Mouse (Mus musculus) heart, adult 8-10 months (tissue): ENCODE data around the gene Mrtfa. TPM values are rescaled to one million over a fixed set of nuclear protein-coding genes. Genes with fewer than 3 reads are reported as not detected.
A peak's percentile ranks its signal among the peaks of the same experiment; 100 is the strongest.
"Not testable (repeated sequence)": the region's sequence is repeated elsewhere in the genome, so short reads cannot be mapped to it uniquely, and the experiment has no call there.

Experiments used
- DNase-seq: peaks from one replicate; pipeline ENCODE4 v3.0.0; 2022; ENCODE audit warnings: low spot score
- total RNA-seq, 4 experiments: library from RNA; stranded (reverse); gene quantifications; 2 replicates each; pipeline ENCODE4 v1.2.4; 2022

The Mrtfa gene
- 1 to 10 TPM; 5.4 to 7.4 (median 6.7) TPM for total RNA-seq

DNA sequence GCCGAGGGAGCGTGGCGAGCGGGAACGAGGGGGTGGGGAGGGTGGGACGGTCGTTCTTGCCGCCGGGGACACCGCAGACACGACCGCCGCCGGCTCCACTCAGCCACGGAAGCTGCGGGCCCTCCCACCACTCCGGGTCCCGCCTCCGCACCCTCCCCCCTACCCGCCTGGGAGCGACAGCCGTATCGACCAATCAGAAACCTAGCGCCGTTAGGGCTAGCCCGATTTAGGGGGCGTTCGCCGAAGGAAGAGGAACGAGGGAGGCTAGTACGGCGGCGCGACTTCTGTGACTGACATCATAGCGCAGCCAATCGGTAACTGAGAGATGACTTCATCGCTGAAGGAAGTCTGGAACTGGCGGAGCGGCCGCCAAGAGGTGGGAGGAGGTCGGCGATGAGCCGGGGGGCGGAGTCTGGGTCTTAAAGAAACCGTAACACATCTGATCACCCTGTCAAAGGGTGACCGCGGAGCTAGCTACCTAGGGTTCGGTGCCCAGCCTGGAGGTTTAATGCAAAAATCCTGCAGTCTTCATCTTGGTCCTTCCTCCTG is at the start of gene Mrtfa:
Gene Mrtfa, minus strand, starts transcription at position 128 of the 549 bp plus-strand sequence.
- DNase-seq: peak; percentile 100

GRCm38 (mm10) chr15:81239794-81240343 is 49.3 kb upstream of the Mrtfa start:
- no peak for DNase-seq

- DNase-seq: no peak
Observed at GRCm38 (mm10) chr15:81239261-81239660, 48.7 kb upstream of the Mrtfa start.

- DNase-seq: no peak
Observed at GRCm38 (mm10) chr15:81237471-81237870, 46.9 kb upstream of the Mrtfa start.

GRCm38 (mm10) chr15:81236062-81236461 is 45.5 kb upstream of the Mrtfa start:
- no peak for DNase-seq

DNA sequence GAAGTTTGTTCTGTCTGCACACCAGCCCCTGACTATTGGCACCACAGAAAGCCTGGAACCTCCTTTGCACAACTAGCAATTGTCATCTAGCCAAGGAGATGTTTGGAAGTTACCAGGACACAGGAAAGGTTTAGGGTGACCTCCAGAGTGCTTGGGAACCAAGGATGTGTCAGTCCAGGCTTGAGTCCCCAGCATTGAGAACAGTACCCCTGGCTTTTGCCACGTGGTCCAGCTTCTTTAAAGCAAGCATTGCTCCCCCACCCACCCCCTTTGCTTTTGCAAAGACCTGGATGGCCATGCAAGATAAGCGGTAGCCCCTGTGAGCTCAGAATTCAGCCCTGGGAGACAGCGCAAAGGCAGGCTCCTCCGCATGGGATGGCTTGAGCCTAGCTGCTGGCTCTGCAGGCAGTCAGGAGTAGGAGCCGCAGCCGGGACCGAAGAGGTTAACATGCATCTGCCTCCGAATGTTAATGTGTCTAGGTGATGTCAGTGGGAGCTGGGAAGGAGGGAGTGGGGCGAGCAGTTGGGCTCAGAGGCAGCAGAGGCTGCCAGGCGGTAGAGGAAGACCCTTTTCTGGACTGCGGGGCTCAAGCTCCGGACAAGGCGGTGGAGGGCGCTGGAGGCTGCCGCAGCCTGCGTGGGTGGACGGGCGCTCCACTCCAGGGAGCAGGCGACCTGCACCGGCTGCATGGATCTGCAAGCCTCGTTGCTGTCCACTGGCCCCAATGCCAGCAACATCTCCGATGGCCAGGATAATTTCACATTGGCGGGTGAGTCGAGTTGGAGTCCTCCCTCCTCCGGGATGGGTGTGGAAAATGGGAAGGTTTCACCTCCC is 44.7 kb upstream of the Mrtfa start, which contains the start of gene Mchr1:
Gene Mchr1, plus strand, starts transcription at position 414 of the 835 bp plus-strand sequence.
- no peak for DNase-seq

GRCm38 (mm10) chr15:81231325-81231724 is 40.8 kb upstream of the Mrtfa start:
- DNase-seq: no peak

DNA sequence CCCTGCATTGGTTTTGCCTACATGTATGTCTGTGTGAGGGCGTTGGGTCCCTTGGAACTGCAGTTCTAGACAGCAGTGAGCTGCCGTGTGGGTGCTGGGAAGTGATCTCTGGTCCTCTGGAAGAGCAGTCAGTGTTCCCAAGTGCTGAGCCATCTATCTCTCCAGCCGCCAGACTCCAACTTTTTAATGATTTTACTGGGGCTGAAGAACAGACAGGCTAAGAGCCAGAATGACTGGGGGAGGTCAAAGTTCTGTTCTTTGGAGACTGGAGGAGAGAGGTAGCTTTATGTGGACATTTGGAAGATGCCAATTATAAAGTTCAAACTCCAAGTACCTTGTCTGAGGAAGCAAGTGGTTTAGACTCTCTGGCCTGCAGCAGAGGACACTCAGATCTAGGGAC is 39.2 kb upstream of the Mrtfa start:
- DNase-seq: no peak

DNA sequence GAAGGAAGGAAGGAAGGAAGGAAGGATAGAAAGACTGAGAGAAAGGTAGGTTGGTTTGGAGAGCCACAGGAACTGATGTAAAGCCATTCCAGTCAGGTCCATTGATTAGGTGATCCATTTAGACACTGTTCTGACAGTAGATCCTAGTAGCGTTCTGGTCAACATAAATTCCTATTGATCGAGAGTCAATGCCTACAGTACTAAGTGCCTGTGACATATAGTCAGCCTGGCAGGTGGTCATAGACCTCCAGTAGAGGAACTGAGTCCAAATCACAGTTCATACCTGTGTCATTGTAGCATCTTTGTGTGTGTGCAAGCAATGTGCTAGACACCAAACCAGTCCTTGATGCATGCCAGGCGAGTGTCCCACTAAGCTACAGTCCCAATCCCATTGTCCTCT is 37.7 kb upstream of the Mrtfa start:
- DNase-seq: no peak

- DNase-seq: no peak
Observed at GRCm38 (mm10) chr15:81227275-81227674, 36.7 kb upstream of the Mrtfa start.

GRCm38 (mm10) chr15:81226796-81227195 is 36.2 kb upstream of the Mrtfa start:
- DNase-seq: no peak

DNA sequence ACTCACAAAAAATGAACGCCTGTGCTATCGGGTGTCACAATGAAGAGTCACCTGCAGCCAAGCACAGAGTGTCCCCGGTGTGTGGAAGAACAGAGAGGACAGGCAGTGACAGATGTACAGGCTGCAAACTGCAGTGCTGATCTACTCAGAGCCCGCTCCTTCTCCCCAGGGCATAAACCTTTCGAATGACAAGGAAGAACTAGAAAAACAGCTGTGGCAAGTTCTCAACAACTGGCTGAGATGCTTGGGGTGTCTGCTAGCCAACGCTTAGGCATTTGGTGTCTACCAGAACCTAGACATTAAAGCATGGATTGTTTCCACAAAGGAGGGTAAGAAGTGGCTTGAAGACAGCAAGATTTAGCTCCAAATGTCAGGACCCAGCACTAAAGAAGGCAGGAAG is 35.2 kb upstream of the Mrtfa start:
- no peak for DNase-seq

GRCm38 (mm10) chr15:81225016-81225415 is 34.5 kb upstream of the Mrtfa start:
- DNase-seq: no peak

GRCm38 (mm10) chr15:81221446-81221845 is 30.9 kb upstream of the Mrtfa start:
- DNase-seq: no peak

DNA sequence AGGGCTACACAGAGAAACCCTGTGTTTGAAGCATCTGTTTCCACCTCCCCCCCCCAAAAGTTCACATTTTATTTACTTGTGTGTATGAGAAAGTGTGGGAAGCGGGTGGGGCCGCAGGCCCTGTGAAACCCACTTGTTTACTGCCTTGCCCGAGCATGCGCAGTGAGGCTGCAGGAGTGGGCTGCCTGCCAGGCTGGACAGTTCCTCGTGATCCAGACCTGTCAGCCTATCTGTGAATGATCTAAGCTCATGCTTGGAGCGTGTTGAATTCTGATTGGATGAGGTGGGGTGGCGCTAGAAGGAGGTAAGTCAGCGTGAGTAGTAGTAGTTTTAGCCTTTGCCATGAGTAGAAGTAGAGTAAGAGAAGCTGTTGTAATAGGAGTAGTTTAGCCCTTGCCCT is 29.5 kb upstream of the Mrtfa start:
- DNase-seq: not testable (repeated sequence)

DNA sequence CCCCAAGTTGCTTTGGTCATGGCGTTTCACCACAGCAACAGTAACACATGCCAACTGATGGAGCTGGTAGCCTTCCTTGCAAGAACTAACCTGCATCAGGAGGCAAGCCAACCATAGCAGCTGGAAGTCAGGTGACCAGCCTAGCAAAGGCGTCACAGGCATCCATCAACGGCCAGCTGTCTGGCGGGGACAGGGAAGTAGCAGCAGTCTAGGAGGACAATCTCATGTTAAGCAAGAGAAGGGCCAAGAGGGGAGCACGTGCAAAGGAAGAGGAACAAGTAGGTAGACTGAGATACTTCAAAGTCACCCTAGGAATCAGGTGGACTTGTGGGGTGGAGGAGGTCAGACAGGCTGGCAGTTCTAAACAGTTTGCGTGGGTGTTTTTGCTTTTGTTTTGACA is 28.5 kb upstream of the Mrtfa start:
- no peak for DNase-seq

DNA sequence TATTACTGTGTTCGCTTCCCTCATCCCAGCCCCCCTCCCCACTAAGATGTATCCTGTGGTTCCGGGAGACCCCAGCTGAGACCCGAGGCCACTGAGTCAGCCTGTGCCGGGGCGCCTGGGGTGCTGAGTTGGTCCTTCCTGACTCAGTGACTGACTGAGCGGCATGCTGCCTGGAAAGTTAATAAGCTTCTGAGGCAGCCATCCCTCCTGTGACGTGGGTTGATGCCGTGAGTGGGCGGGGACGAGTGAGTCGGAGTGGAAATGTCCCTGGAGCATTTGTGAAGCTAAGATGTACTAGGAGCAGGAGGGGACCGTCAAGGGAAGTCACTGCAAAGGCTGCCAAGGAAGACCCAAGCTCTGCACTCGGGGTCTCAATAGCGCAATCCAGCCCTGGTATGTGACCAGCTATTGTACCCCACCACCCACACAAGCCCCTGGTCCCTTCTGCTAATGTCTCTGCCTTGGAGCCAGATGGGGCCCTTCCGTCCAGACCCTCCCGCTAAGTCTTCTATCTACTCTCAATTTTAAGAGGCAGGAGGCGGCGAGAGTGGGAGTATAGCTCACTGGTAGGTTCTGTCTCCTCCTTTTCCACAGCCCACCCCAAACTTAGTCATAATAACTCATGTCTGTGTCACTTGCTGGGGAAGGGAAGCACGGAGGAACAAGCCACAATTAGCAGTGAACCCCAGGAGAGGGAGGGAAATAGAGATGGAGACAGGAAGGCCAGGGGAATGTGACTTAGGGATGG is 26.5 kb upstream of the Mrtfa start:
- no peak for DNase-seq

DNA sequence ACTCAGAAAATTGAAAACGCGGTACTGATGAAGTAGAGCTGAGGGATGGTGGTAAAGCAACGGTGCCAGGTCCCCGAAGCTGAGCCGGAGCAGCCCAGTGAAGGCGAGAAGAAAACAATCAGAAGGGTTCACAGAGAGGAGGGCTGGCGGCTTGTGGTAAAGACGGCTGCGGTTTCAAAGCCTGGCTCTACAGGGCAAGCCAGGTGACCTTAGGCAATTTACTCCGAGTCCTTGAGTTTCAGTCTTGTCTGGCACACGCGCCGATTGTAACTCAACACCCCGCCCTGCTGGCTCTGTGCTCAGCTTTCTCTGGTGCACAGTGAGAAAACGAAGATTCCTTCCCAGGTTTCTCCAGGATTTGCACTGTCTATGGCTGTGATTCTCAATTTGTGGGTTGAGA is 22.4 kb upstream of the Mrtfa start:
- no peak for DNase-seq

DNA sequence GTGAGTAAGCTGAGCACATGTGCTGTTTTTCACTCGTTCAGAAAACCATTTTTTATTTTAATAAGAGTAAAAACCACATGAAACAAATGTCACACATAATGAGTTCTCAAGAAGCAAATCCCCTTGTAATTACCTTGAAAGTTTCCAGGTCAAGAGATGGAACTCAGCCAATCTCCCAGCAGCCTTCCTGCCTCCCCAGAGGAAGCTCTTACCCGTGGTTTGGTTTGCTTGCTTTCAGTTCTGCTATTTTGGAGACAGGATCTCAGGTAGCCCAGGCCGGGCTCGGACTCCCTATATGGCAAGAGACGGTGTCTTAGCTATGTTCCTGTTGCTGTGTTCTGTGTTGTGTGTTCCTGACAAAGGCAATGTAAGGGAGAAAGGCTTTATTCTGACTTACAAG is 19.9 kb upstream of the Mrtfa start:
- DNase-seq: no peak

- DNase-seq: no peak
Observed at GRCm38 (mm10) chr15:81202462-81202861, 11.9 kb upstream of the Mrtfa start.

DNA sequence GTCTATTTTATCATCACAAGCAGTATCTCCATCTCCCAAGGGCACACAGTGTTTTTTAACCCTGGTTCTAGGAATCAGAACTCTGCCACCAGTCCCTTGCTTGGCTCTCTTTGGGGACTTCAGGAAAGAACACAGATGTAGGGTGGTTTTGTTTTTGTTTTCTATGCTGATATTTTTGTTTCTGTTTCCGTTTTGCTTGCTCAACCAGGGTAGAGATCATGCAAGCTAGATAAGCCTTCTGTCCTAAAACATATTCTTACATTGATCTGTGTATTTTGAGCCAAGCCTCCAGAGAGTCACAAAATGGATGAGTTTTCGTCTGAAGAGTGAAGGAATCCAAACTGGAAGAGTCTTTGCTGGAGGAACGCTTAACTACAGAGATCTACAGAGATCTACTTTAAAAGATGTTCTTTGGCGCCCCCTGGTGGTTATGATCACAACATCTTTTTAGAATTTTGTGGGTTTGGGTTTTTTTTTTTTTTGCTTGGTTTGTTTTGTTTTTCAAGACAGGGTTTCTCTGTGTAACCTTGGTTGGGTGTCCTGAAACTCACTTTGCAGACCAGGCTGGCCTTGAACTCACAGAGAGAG is 8.9 kb upstream of the Mrtfa start:
- DNase-seq: peak; percentile 70

GRCm38 (mm10) chr15:81198447-81198846 is 7.9 kb upstream of the Mrtfa start:
- no peak for DNase-seq
